In the genomic region with DNA sequence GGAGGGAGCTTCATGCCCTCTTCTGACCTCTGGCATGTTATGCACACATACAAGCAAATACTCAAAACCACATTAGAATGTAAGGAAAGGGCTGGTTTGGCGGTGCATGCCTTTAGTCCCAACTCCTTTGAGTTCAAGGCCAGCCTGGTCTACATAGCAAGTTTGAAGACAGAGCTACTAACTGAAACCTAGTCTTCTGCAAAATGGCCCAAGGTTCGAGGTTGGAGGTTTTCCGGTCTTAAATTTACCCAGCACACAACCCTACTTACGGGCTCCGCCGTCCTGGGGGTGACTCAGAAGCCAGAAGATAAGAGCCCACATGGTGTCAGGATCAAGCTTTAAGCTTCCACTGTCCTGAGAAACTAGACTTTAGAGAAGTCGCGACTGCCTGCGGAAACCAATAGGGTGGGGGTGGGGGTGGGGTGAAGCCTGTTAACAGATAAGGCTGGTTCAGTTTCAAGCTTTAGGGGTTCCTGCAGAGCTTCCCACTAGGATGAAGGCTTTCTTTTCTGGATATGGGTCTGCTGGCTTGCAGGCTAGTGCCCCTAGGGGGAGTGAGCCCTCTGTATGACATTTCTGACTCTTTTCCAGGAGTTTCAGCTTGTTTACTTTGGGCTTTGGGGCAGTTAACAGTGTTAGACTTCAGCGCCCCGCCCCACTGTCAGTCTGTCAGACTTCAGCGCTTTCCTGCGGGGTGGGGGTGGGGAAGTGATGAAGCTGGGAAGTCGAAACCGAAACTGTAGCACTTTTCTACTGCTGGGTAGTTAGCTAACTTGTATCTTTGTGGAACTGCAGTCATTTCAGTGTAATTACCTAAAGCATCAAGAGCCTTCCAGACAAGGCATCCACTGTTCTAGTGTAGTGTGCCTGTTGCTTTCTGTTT, we compare ENCODE assay signal across 8 mouse cellular contexts. TPM values are rescaled to one million over a fixed set of nuclear protein-coding genes. Genes with fewer than 3 reads are reported as not detected.
DNase-seq lines count a peak whose midpoint lies in the region; ATAC-seq and TF ChIP-seq lines count a peak whose summit lies in the region.

Gene H2-T24, minus strand, starts transcription at position 370 of the 883 bp plus-strand sequence.

- TF ChIP-seq POLR2A in lung, adult 2 months (IDR thresholded peaks at IDR 0.05; ENCODE audit: borderline replicate concordance, extremely low read depth, low read depth, low read length), result no peak; the same call in 1 of the 2 replicates

- ATAC-seq in forebrain, embryonic 16.5 days, result no peak
- peak; percentile 78 for ATAC-seq in granulocyte monocyte progenitor cell, adult 5-6 weeks (replicated peaks; ENCODE audit: poor library complexity, severe bottlenecking)
- peak; percentile 78 for ATAC-seq in intestine, postnatal 0 days

- H3K4me1 ChIP-seq in forebrain, embryonic 10.5 days, result peaks cover 20% of the 10 kb centered on the region
- no peaks in the 10 kb centered on the region for H3K4me1 ChIP-seq in forebrain, embryonic 16.5 days (replicated peaks; ENCODE audit: control insufficient read depth, insufficient read depth, low read length)
- H3K4me1 ChIP-seq in intestine, postnatal 0 days (replicated peaks; ENCODE audit: control insufficient read depth, insufficient read depth, low read length), result 0 out of 2 replicates have a peak, but pooled peaks cover 3% of the 10 kb centered on the region
- peaks cover 17% of the 10 kb centered on the region for H3K4me1 ChIP-seq in lung, adult 2 months (ENCODE audit: control insufficient read depth, insufficient read depth, low read length)

- peak; percentile 19 for DNase-seq in forebrain, embryonic 10.5 days (ENCODE audit: extremely low spot score, low spot score)
- DNase-seq in adrenal gland, postnatal 14 days, result peak; percentile 81
- DNase-seq in lung, adult 2 months, result peak; percentile 76
- DNase-seq in ovary, postnatal 36 days (ENCODE audit: low spot score), result peak; percentile 63
- DNase-seq in retina, postnatal 1 day, result no peak

- no peak within 1 kb of the TSS; the same call in 1 of the 2 replicates for H3K4me3 ChIP-seq in forebrain, embryonic 10.5 days
- H3K4me3 ChIP-seq in forebrain, embryonic 16.5 days (replicated peaks; ENCODE audit: low read length), result no peak within 1 kb of the TSS
- peak within 1 kb of the TSS; percentile 15; the same call in 1 of the 2 replicates for H3K4me3 ChIP-seq in intestine, postnatal 0 days (ENCODE audit: low read depth, low read length)
- peak within 1 kb of the TSS; percentile 69 for H3K4me3 ChIP-seq in lung, adult 2 months (replicated peaks; ENCODE audit: extremely low read depth, low read depth, low read length)

- no peak within 1 kb of the TSS for H3K9ac ChIP-seq in forebrain, embryonic 16.5 days (replicated peaks; ENCODE audit: low read depth, low read length)
- 0 out of 2 replicates have a peak within 1 kb of the TSS, but pooled peaks have one; percentile 31 for H3K9ac ChIP-seq in intestine, postnatal 0 days (ENCODE audit: low read depth, low read length)

- peak; percentile 57 for TF ChIP-seq CTCF in intestine, postnatal 0 days (IDR thresholded peaks at IDR 0.05; ENCODE audit: low read depth)
- peak; percentile 31; the same call in 1 of the 2 replicates for TF ChIP-seq CTCF in lung, adult 2 months (IDR thresholded peaks at IDR 0.05; ENCODE audit: insufficient read depth, low read length)

- WGBS in forebrain, embryonic 10.5 days, result 44% methylated on average over 15 of the region's 15 CpGs
- 41% methylated on average over 15 of the region's 15 CpGs for WGBS in forebrain, embryonic 16.5 days
- WGBS in intestine, postnatal 0 days, result 21% methylated on average over 15 of the region's 15 CpGs
- 13% methylated on average over 15 of the region's 15 CpGs for WGBS in lung, adult 2 months

- H3K9me3 ChIP-seq in forebrain, embryonic 10.5 days, result no peaks in the 10 kb centered on the region
- H3K9me3 ChIP-seq in forebrain, embryonic 16.5 days (ENCODE audit: control insufficient read depth, low read length), result no peaks in the 10 kb centered on the region
- H3K9me3 ChIP-seq in intestine, postnatal 0 days (ENCODE audit: control insufficient read depth), result no peaks in the 10 kb centered on the region

- 0 out of 2 replicates have a peak within 1 kb of the TSS, but pooled peaks have one; percentile 36 for H3K27ac ChIP-seq in forebrain, embryonic 10.5 days
- H3K27ac ChIP-seq in forebrain, embryonic 16.5 days (ENCODE audit: low read length), result no peak within 1 kb of the TSS
- peak within 1 kb of the TSS; percentile 65 for H3K27ac ChIP-seq in intestine, postnatal 0 days (ENCODE audit: low read depth, low read length)

- H3K36me3 ChIP-seq in forebrain, embryonic 10.5 days (replicated peaks), result peaks cover 6% of the 10 kb centered on the region
- peaks cover 4% of the 10 kb centered on the region for H3K36me3 ChIP-seq in forebrain, embryonic 16.5 days (ENCODE audit: control insufficient read depth, insufficient read depth)
- no peaks in the 10 kb centered on the region for H3K36me3 ChIP-seq in intestine, postnatal 0 days (ENCODE audit: control insufficient read depth, insufficient read depth)

- H3K27me3 ChIP-seq in forebrain, embryonic 10.5 days (ENCODE audit: poor library complexity, severe bottlenecking), result no peaks in the 10 kb centered on the region
- H3K27me3 ChIP-seq in forebrain, embryonic 16.5 days (replicated peaks; ENCODE audit: control insufficient read depth, insufficient read depth, low read length), result no peaks in the 10 kb centered on the region
- no peaks in the 10 kb centered on the region for H3K27me3 ChIP-seq in intestine, postnatal 0 days (replicated peaks; ENCODE audit: control insufficient read depth, insufficient read depth, low read length)

- H3K4me2 ChIP-seq in forebrain, embryonic 16.5 days (ENCODE audit: low read length), result no peak within 1 kb of the TSS
- peak within 1 kb of the TSS; percentile 60 for H3K4me2 ChIP-seq in intestine, postnatal 0 days (replicated peaks; ENCODE audit: low read depth)

RNA-seq across cellular contexts. Expression of gene H2-T24, which starts in this region (rescaled TPM):
- polyA plus RNA-seq in forebrain, embryonic 10.5 days (2016; fragmentation: Nextera tagmentation; extraction: Ambion mirVana), result 3.1 and 3.5 TPM in 2 replicates
- polyA plus RNA-seq in forebrain, embryonic 16.5 days (2015; fragmentation: Nextera tagmentation; extraction: Ambion mirVana), result 4.9 and 6.4 TPM in 2 replicates
- total RNA-seq in adrenal gland, postnatal 14 days (2021), result 4.6 and 8.2 TPM in 2 replicates
- total RNA-seq in granulocyte monocyte progenitor cell, adult 5-6 weeks (2014; fragmentation: Nextera tagmentation), result 2.1 and 4.6 TPM in 2 replicates
- 7.8 and 8.8 TPM in 2 replicates for total RNA-seq in granulocyte monocyte progenitor cell, adult 5-6 weeks (2017)
- polyA plus RNA-seq in intestine, postnatal 0 days (2015; fragmentation: Nextera tagmentation; extraction: Ambion mirVana), result 1.4 and 1.5 TPM in 2 replicates
- polyA plus RNA-seq in lung, adult 2 months (2012; rRNA removed), result 9.2 and 16.5 TPM in 2 replicates

Comparison
In these comparisons a context has a peak if more than half of its experiments do, and no peak if none do; other contexts are left out.
1. H3K4me3 ChIP-seq: peak in intestine, postnatal 0 days (single experiment) and lung, adult 2 months (single experiment); none in forebrain, embryonic 10.5 days (single experiment) and forebrain, embryonic 16.5 days (single experiment).